Mouse (Mus musculus) heart, adult 2 months (tissue): ENCODE results near the gene Smpd3.

Experiments used
- CTCF ChIP-seq: fragments of 200-600 bp; IDR thresholded peaks from 2 replicates; pipeline ENCODE4 v1.8.1; 2022; ENCODE audit warnings: antibody characterized with exemption, mild to moderate bottlenecking, moderate library complexity
- EP300 ChIP-seq: fragments of 200-500 bp; IDR thresholded peaks from 2 replicates; pipeline ENCODE4 v1.6.1; 2011; ENCODE audit warnings: low read depth, low read length, control low read depth; ENCODE audit not compliant: insufficient read depth
- POLR2A ChIP-seq: fragments of 200-500 bp; IDR thresholded peaks from 2 replicates; pipeline ENCODE4 v1.6.1; 2011; ENCODE audit warnings: mild to moderate bottlenecking, low read depth, low read length, control low read depth; ENCODE audit not compliant: insufficient read depth

- TF ChIP-seq POLR2A = no peak
- TF ChIP-seq CTCF = no peak
- TF ChIP-seq EP300 = no peak
Observed at GRCm38 (mm10) chr8:106287445-106287844, 50.3 kb downstream of the Smpd3 start.
